Mouse (Mus musculus) subcutaneous adipose tissue, adult 2 months (tissue): ENCODE measurements around the gene Ppp1r8. TPM values are rescaled to one million over a fixed set of nuclear protein-coding genes. Genes with fewer than 3 reads are reported as not detected.

Experiments
- polyA plus RNA-seq: library from polyadenylated mRNA; depleted of rRNA; stranded (reverse); fragments of >200 nt; gene quantifications from 2 replicates; pipeline ENCODE4 v1.2.3, GENCODE M21; 2012; ENCODE audit warnings: low replicate concordance; rRNA removed

Ppp1r8 gene
- 28.5 and 46.9 TPM in 2 replicates for polyA plus RNA-seq

GRCm38 (mm10) chr4:132842970-132843704 lies at the start of gene Ppp1r8:
TSS of gene Ppp1r8 (minus strand) at chr4:132843169.

GRCm38 (mm10) chr4:132884064-132884843 lies 41.3 kb upstream of the Ppp1r8 start, which contains the start of gene Stx12:
TSS of gene Stx12 (minus strand) at chr4:132884509.

GRCm38 (mm10) chr4:132796196-132796886 lies 46.6 kb downstream of the Ppp1r8 start, which contains the start of gene Themis2:
TSS of gene Themis2 (minus strand) at chr4:132796387.

Other genes starting within 250 kb of the Ppp1r8 start
- gene Eya3, start 204.2 kb downstream of the Ppp1r8 start, polyA plus RNA-seq, result 25.0 and 26.4 TPM in 2 replicates
- gene Xkr8, start 110.6 kb downstream of the Ppp1r8 start, polyA plus RNA-seq, result 17.6 and 18.8 TPM in 2 replicates
- gene Smpdl3b, start 85.9 kb downstream of the Ppp1r8 start, polyA plus RNA-seq, result 5.0 and 6.0 TPM in 2 replicates
- 13.3 and 24.5 TPM in 2 replicates for gene Rpa2, start 74.8 kb downstream of the Ppp1r8 start, polyA plus RNA-seq
- 14.1 and 17.0 TPM in 2 replicates for gene Themis2, start 46.8 kb downstream of the Ppp1r8 start, polyA plus RNA-seq
- gene Stx12, start 41.3 kb upstream of the Ppp1r8 start, polyA plus RNA-seq, result 25.8 and 40.7 TPM in 2 replicates
- gene Fam76a, start 79.4 kb upstream of the Ppp1r8 start, polyA plus RNA-seq, result 13.7 and 14.8 TPM in 2 replicates
- 2.7 and 7.3 TPM in 2 replicates for gene Fgr, start 130.9 kb upstream of the Ppp1r8 start, polyA plus RNA-seq
- 11.9 and 35.1 TPM in 2 replicates for gene Ahdc1, start 168.1 kb upstream of the Ppp1r8 start, polyA plus RNA-seq